Mouse (Mus musculus) fibroblast of lung, adult 2 months (primary cell): ENCODE results near the gene Clca3b.
"Not testable (repeated sequence)": the region's sequence is repeated elsewhere in the genome, so short reads cannot be mapped to it uniquely, and the experiment has no call there.

Source experiments
- DNase-seq: peaks from one replicate; pipeline ENCODE4 v3.0.0-alpha.2; 2011; ENCODE audit warnings: low read depth

The Clca3b gene

GRCm38 (mm10) chr3:144849014-144849556 lies at the start of gene Clca3b:
Gene Clca3b (minus strand): TSS chr3:144849357.
- not testable (repeated sequence) for DNase-seq

- DNase-seq = no peak
Measured at GRCm38 (mm10) chr3:144897042-144897678, 48.0 kb upstream of the Clca3b start.

- no peak for DNase-seq
Measured at GRCm38 (mm10) chr3:144890246-144890758, 41.1 kb upstream of the Clca3b start.

- DNase-seq = peak; percentile 13
Measured at GRCm38 (mm10) chr3:144886957-144887356, 37.8 kb upstream of the Clca3b start.

- DNase-seq = peak; percentile 43
Measured at GRCm38 (mm10) chr3:144872012-144872411, 22.9 kb upstream of the Clca3b start.

- DNase-seq = no peak
Measured at GRCm38 (mm10) chr3:144849584-144849983, 427 bp upstream of the Clca3b start.

- no peak for DNase-seq
Measured at GRCm38 (mm10) chr3:144827257-144827656, 21.9 kb downstream of the Clca3b start.

GRCm38 (mm10) chr3:144825151-144825550 lies 24.0 kb downstream of the Clca3b start:
- DNase-seq = peak; percentile 53

- DNase-seq = no peak
Measured at GRCm38 (mm10) chr3:144823331-144823730, 25.8 kb downstream of the Clca3b start.

GRCm38 (mm10) chr3:144820632-144821031 lies 28.5 kb downstream of the Clca3b start:
- DNase-seq = no peak

GRCm38 (mm10) chr3:144819219-144819618 lies 29.9 kb downstream of the Clca3b start, which contains the start of gene Clca3a2:
Gene Clca3a2 (minus strand): TSS chr3:144819494.
- DNase-seq = not testable (repeated sequence)

GRCm38 (mm10) chr3:144813336-144813735 lies 35.8 kb downstream of the Clca3b start:
- DNase-seq = not testable (repeated sequence)

GRCm38 (mm10) chr3:144811821-144812220 lies 37.3 kb downstream of the Clca3b start:
- DNase-seq = no peak

GRCm38 (mm10) chr3:144808153-144808925 lies 40.8 kb downstream of the Clca3b start:
- not testable (repeated sequence) for DNase-seq

- not testable (repeated sequence) for DNase-seq
Measured at GRCm38 (mm10) chr3:144806626-144807025, 42.5 kb downstream of the Clca3b start.

GRCm38 (mm10) chr3:144801861-144802260 lies 47.3 kb downstream of the Clca3b start:
- no peak for DNase-seq

- no peak for DNase-seq
Measured at GRCm38 (mm10) chr3:144785181-144786148, 63.7 kb downstream of the Clca3b start.
